Mouse (Mus musculus): Measurements from ENCODE around the gene Rassf1.
A peak's percentile ranks its signal among the peaks of the same experiment; 100 is the strongest.
"Not testable (repeated sequence)": the region's sequence is repeated elsewhere in the genome, so short reads cannot be mapped to it uniquely, and the experiment has no call there.

Gene Rassf1

GRCm38 (mm10) chr9:107556346-107556745 is 5.0 kb downstream of the Rassf1 start:
- DNase-seq (ENCODE audit: low spot score) = no peak

- DNase-seq (ENCODE audit: low spot score) = peak; percentile 91
Measured at GRCm38 (mm10) chr9:107563029-107563581, 11.8 kb downstream of the Rassf1 start, which contains the start of gene Tusc2. Gene Tusc2, plus strand, starts transcription at chr9:107563255.

- DNase-seq (ENCODE audit: low spot score) = not testable (repeated sequence)
Measured at GRCm38 (mm10) chr9:107565556-107565955, 14.2 kb downstream of the Rassf1 start.

GRCm38 (mm10) chr9:107566041-107566709 is 14.8 kb downstream of the Rassf1 start:
- peak; percentile 91 for DNase-seq (ENCODE audit: low spot score)

- DNase-seq (ENCODE audit: low spot score) = no peak
Measured at GRCm38 (mm10) chr9:107566855-107567254, 15.5 kb downstream of the Rassf1 start.

- DNase-seq (ENCODE audit: low spot score) = no peak
Measured at GRCm38 (mm10) chr9:107567702-107568319, 16.5 kb downstream of the Rassf1 start, which contains the start of gene Hyal2. Gene Hyal2, plus strand, starts transcription at chr9:107567945.

GRCm38 (mm10) chr9:107568331-107569261 is 17.2 kb downstream of the Rassf1 start:
- DNase-seq (ENCODE audit: low spot score) = peak; percentile 87

- no peak for DNase-seq (ENCODE audit: low spot score)
Measured at GRCm38 (mm10) chr9:107569270-107569669, 17.9 kb downstream of the Rassf1 start.

- DNase-seq (ENCODE audit: low spot score) = no peak
Measured at GRCm38 (mm10) chr9:107570016-107570415, 18.7 kb downstream of the Rassf1 start.

- DNase-seq (ENCODE audit: low spot score) = no peak
Measured at GRCm38 (mm10) chr9:107570845-107571244, 19.5 kb downstream of the Rassf1 start.

- DNase-seq (ENCODE audit: low spot score) = no peak
Measured at GRCm38 (mm10) chr9:107571534-107572326, 20.4 kb downstream of the Rassf1 start.

GRCm38 (mm10) chr9:107572327-107572662 is 20.9 kb downstream of the Rassf1 start:
- DNase-seq (ENCODE audit: low spot score) = no peak

- not testable (repeated sequence) for DNase-seq (ENCODE audit: low spot score)
Measured at GRCm38 (mm10) chr9:107573774-107574173, 22.4 kb downstream of the Rassf1 start.

GRCm38 (mm10) chr9:107575579-107576356 is 24.4 kb downstream of the Rassf1 start:
- DNase-seq (ENCODE audit: low spot score) = no peak

GRCm38 (mm10) chr9:107576357-107577107 is 25.2 kb downstream of the Rassf1 start, which contains the start of gene Hyal1:
Gene Hyal1, plus strand, starts transcription at chr9:107576927.
- DNase-seq (ENCODE audit: low spot score) = peak; percentile 90

- no peak for DNase-seq (ENCODE audit: low spot score)
Measured at GRCm38 (mm10) chr9:107577871-107578270, 26.5 kb downstream of the Rassf1 start.

GRCm38 (mm10) chr9:107578587-107578986 is 27.2 kb downstream of the Rassf1 start, which contains the start of gene Naa80:
Gene Naa80, plus strand, starts transcription at chr9:107578887.
- DNase-seq (ENCODE audit: low spot score) = no peak

- no peak for DNase-seq (ENCODE audit: low spot score)
Measured at GRCm38 (mm10) chr9:107579023-107579900, 27.9 kb downstream of the Rassf1 start.

Data from testis, postnatal 10 days (tissue).